Mouse (Mus musculus) midbrain, embryonic 14.5 days (tissue): Measurements from ENCODE around the gene Tmem132e. TPM values are rescaled to one million over a fixed set of nuclear protein-coding genes. Genes with fewer than 3 reads are reported as not detected.

Experiments
- ATAC-seq: fragments of 200-750 bp; cut with Nextera tagmentation; 2 replicates; pipeline ENCODE4 v1.8.0; 2017; ENCODE audit warnings: moderate number of reproducible peaks, moderate library complexity; ENCODE audit not compliant: low FRiP score, low TSS enrichment
- DNase-seq: peaks from one replicate; pipeline ENCODE4 v3.0.0-alpha.2; 2015
- H3K27ac ChIP-seq: fragments of 300-500 bp; sonication (generic); replicated peaks from 2 replicates; pipeline ENCODE4 v1.5.1; 2014; ENCODE audit warnings: mild to moderate bottlenecking, low read depth, low read length, moderate library complexity
- H3K27me3 ChIP-seq: fragments of 300-500 bp; sonication (generic); 2 replicates; pipeline ENCODE4 v1.6.1; 2014; ENCODE audit warnings: low read length, control low read depth, mixed read lengths; ENCODE audit not compliant: control insufficient read depth, insufficient read depth
- H3K36me3 ChIP-seq: fragments of 300-500 bp; sonication (generic); 2 replicates; pipeline ENCODE4 v1.6.1; 2014; ENCODE audit warnings: low read length, control low read depth; ENCODE audit not compliant: control insufficient read depth, insufficient read depth
- H3K4me1 ChIP-seq: fragments of 300-500 bp; sonication (generic); 2 replicates; pipeline ENCODE4 v1.6.1; 2014; ENCODE audit warnings: mild to moderate bottlenecking, antibody characterized with exemption, low read length, control low read depth; ENCODE audit not compliant: control insufficient read depth, insufficient read depth
- H3K4me2 ChIP-seq: fragments of 300-500 bp; sonication (generic); 2 replicates; pipeline ENCODE4 v1.6.1; 2014; ENCODE audit warnings: mild to moderate bottlenecking, low read length, moderate library complexity
- H3K4me3 ChIP-seq: fragments of 300-500 bp; sonication (generic); replicated peaks from 2 replicates; pipeline ENCODE4 v1.5.1; 2014; ENCODE audit warnings: low read depth, low read length
- H3K9ac ChIP-seq: fragments of 300-500 bp; sonication (generic); replicated peaks from 2 replicates; pipeline ENCODE4 v1.6.1; 2014; ENCODE audit warnings: mild to moderate bottlenecking, low read length, moderate library complexity
- H3K9me3 ChIP-seq: fragments of 300-500 bp; sonication (generic); 2 replicates; pipeline ENCODE4 v1.6.1; 2016; ENCODE audit warnings: low read length, control low read depth, mixed read lengths; ENCODE audit not compliant: control insufficient read depth
- WGBS: fragments of 180-500 bp; shearing (Covaris S2); extraction: QIAGEN DNeasy Blood & Tissue Kit; methylation state at CpG from one replicate; pipeline ENCODE4 v1.1.7; 2014; 5-methylcytosine and 5-hydroxymethylcytosine counted together
- polyA plus RNA-seq: library from polyadenylated mRNA; unstranded; fragments of >200 nt; fragmentation: Nextera tagmentation; extraction: Ambion mirVana; gene quantifications from 2 replicates; pipeline ENCODE4 v1.2.1, GENCODE M21; 2014

Tmem132e gene
- polyA plus RNA-seq, 1 experiment from 2014 or later: 3.0 TPM

GRCm38 (mm10) chr11:82418337-82419041 lies 29.8 kb downstream of the Tmem132e start:
- Histone ChIP-seq H3K4me1 (no peaks in the 10 kb centered on the region), H3K9me3 (no peaks in the 10 kb centered on the region), H3K36me3 (no peaks in the 10 kb centered on the region), H3K27ac (no peak overlapping the region), H3K4me2 (no peak overlapping the region), H3K9ac (no peak overlapping the region), H3K4me3 (no peak overlapping the region), H3K27me3 (no peaks in the 10 kb centered on the region)
- DNase-seq: peak; percentile 35
- ATAC-seq: no peak
- 37% methylated on average over 8 of the region's 9 CpGs for WGBS

GRCm38 (mm10) chr11:82421909-82422308 lies 33.2 kb downstream of the Tmem132e start:
- Histone ChIP-seq H3K4me3 (no peak overlapping the region), H3K9me3 (no peaks in the 10 kb centered on the region), H3K4me1 (no peaks in the 10 kb centered on the region), H3K4me2 (no peak overlapping the region), H3K9ac (no peak overlapping the region), H3K27ac (no peak overlapping the region), H3K27me3 (no peaks in the 10 kb centered on the region), H3K36me3 (no peaks in the 10 kb centered on the region)
- no peak; the same call in 1 of the 2 replicates for ATAC-seq
- 26% methylated on average over 5 of the region's 5 CpGs for WGBS
- peak; percentile 20 for DNase-seq

DNA sequence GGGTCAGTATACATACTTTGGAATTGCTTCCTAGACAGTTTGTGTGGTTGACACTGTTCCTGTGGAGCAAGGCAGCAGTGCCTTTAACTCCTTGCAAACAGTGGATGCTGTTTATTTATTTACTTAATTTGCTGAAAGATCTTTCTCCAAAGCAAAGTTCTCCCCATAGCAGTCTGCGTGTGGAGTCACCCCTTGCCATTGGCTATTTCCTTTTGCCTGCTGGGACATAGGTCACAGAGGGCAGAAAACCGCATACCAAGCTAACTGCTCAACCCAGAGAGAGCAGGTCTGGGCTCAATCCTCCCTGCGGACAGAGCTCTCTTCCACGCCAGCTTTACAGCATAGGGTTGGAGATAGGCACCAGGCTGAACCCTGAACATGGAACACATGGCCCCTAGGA lies 34.8 kb downstream of the Tmem132e start:
- 28% methylated on average over 4 of the region's 4 CpGs for WGBS

DNA sequence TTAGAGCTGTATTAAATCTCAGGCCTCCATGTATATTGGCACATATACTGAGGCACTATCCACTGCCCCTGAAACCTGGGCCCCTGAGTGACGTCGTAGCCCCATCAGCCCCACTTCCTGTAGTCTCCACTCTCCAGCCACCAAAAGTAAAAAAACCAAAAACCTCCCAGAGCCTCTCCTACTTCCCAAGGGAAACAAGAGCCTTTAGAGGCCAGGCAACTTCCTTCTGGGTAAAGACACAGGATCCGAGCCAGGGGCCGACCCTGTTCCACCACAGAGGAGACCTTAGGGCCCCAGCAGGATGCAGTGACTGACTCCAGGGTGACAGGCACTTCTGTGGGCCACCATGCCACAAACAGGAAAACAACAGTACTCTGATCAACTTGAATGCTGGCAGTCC lies 40.1 kb downstream of the Tmem132e start:
- no peak for DNase-seq
- no peak overlapping the region for H3K4me3 ChIP-seq
- no peaks in the 10 kb centered on the region for H3K36me3 ChIP-seq
- H3K4me1 ChIP-seq: no peaks in the 10 kb centered on the region
- WGBS: 89% methylated on average over 4 of the region's 4 CpGs
- no peak overlapping the region for H3K4me2 ChIP-seq
- no peak overlapping the region for H3K9ac ChIP-seq
- ATAC-seq: no peak
- H3K27me3 ChIP-seq: peaks cover 8% of the 10 kb centered on the region
- H3K27ac ChIP-seq: no peak overlapping the region
- no peaks in the 10 kb centered on the region for H3K9me3 ChIP-seq

More for the DNA sequence above, 34.8 kb downstream of the Tmem132e start:
- no peak overlapping the region for H3K27ac ChIP-seq
- H3K4me1 ChIP-seq: no peaks in the 10 kb centered on the region
- no peaks in the 10 kb centered on the region for H3K36me3 ChIP-seq
- DNase-seq (peak; percentile 9), ATAC-seq (no peak)
- no peaks in the 10 kb centered on the region for H3K9me3 ChIP-seq
- H3K4me3 ChIP-seq: no peak overlapping the region
- no peak overlapping the region for H3K4me2 ChIP-seq
- no peak overlapping the region for H3K9ac ChIP-seq
- no peaks in the 10 kb centered on the region for H3K27me3 ChIP-seq

GRCm38 (mm10) chr11:82434091-82434831 lies 45.6 kb downstream of the Tmem132e start:
- peak overlapping the region; percentile 36 for H3K9ac ChIP-seq
- H3K4me3 ChIP-seq: peak overlapping the region; percentile 45
- H3K27ac ChIP-seq: no peak overlapping the region
- 1% methylated on average over 62 of the region's 62 CpGs for WGBS
- ATAC-seq: no peak
- peaks cover 32% of the 10 kb centered on the region for H3K27me3 ChIP-seq
- peak overlapping the region; percentile 73 for H3K4me2 ChIP-seq
- H3K36me3 ChIP-seq: no peaks in the 10 kb centered on the region
- H3K9me3 ChIP-seq: no peaks in the 10 kb centered on the region
- H3K4me1 ChIP-seq: 0 out of 2 replicates have a peak, but pooled peaks cover 6% of the 10 kb centered on the region
- DNase-seq: peak; percentile 42

GRCm38 (mm10) chr11:82434832-82435182 lies 46.1 kb downstream of the Tmem132e start:
- peak overlapping the region; percentile 73 for H3K4me2 ChIP-seq
- H3K27me3 ChIP-seq: peaks cover 32% of the 10 kb centered on the region
- H3K9me3 ChIP-seq: no peaks in the 10 kb centered on the region
- peak overlapping the region; percentile 45 for H3K4me3 ChIP-seq
- no peaks in the 10 kb centered on the region for H3K36me3 ChIP-seq
- peak; percentile 69 for DNase-seq
- H3K27ac ChIP-seq: no peak overlapping the region
- WGBS: 2% methylated on average over 36 of the region's 36 CpGs
- ATAC-seq: peak; percentile 40; the same call in 1 of the 2 replicates
- H3K9ac ChIP-seq: peak overlapping the region; percentile 36
- H3K4me1 ChIP-seq: 0 out of 2 replicates have a peak, but pooled peaks cover 6% of the 10 kb centered on the region

- Histone ChIP-seq H3K27ac (no peak overlapping the region), H3K4me1 (peaks cover 16% of the 10 kb centered on the region; the same call in 1 of the 2 replicates), H3K36me3 (no peaks in the 10 kb centered on the region), H3K4me3 (no peak overlapping the region), H3K9me3 (no peaks in the 10 kb centered on the region), H3K27me3 (no peaks in the 10 kb centered on the region), H3K9ac (no peak overlapping the region), H3K4me2 (no peak overlapping the region)
- WGBS: 75% methylated on average over 9 of the region's 9 CpGs
- DNase-seq (no peak), ATAC-seq (no peak)
Observed at GRCm38 (mm10) chr11:82448485-82448884, 59.8 kb downstream of the Tmem132e start.

- H3K36me3 ChIP-seq: no peaks in the 10 kb centered on the region
- peak; percentile 36 for DNase-seq
- H3K4me1 ChIP-seq: peaks cover 16% of the 10 kb centered on the region; the same call in 1 of the 2 replicates
- 0 out of 2 replicates have a peak overlapping the region, but pooled peaks have one; percentile 8 for H3K27ac ChIP-seq
- 31% methylated on average over 5 of the region's 5 CpGs for WGBS
- no peak for ATAC-seq
- H3K4me2 ChIP-seq: no peak overlapping the region
- no peak overlapping the region for H3K4me3 ChIP-seq
- no peaks in the 10 kb centered on the region for H3K9me3 ChIP-seq
- H3K27me3 ChIP-seq: no peaks in the 10 kb centered on the region
- no peak overlapping the region for H3K9ac ChIP-seq
Observed at GRCm38 (mm10) chr11:82452516-82452915, 63.8 kb downstream of the Tmem132e start.
